9 mouse cellular contexts compared by ENCODE assay signal in the genomic region with DNA sequence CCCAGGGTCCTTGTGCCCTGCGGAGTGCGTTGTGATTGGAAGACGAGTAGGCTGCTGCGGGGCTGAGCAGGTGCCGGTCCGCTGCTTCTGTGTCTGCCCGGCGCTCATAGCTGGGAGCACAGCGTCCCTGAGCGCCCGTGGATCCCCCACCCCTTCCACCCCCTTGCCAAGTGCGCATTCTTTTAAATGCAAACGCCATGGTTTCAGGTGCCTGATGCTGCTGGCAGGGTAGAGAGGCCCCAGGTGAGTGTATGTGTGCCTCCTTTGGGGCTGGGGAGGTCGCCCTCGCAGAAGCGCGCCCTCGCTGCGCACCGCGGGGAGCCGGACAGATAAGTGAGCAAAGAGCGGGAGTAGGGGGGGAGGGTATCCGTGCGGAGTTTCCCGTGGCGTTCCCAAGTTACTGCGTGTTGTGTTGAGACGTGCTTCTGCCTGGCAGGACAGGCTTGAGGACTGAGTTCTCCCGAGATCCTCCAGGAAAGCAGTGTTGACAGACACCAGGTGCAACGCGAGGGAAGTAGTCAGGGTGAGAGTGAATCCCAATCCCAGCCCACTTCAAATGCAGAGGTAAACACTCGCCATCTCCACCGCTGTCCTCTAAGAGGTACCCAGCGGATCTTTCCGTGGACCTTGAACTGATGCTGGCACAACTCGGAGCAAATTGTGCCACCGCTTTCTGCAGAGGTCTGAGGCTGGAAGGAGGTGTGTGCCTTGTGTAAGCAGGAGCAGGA. TPM values are rescaled to one million over a fixed set of nuclear protein-coding genes. Genes with fewer than 3 reads are reported as not detected.
DNase-seq lines count a peak whose midpoint lies in the region; ATAC-seq lines count a peak whose summit lies in the region.
"Had no signal": no experiment of that assay in that cellular context is flagged by ENCODE, and none has a peak within 500 bp of the region (broad histone marks: within the 10 kb centered on the region; RNA-seq: fewer than 3 reads in every experiment).

No protein-coding gene starts in this region.

- DNase-seq in layer of hippocampus, adult 11-12 months (ENCODE audit: low spot score): peak; percentile 14
- no peak for DNase-seq in layer of hippocampus, adult 9-10 months (ENCODE audit: low spot score)
- DNase-seq in embryo, embryonic 11 days: peak; percentile 34
- DNase-seq in liver: peak; percentile 2
- peak; percentile 40 for DNase-seq in right cerebral cortex, postnatal 4 days
- no peak for DNase-seq in lung, postnatal 14 days
- no peak for DNase-seq in heart, postnatal 36 days

- H3K9ac ChIP-seq in hindbrain, embryonic 15.5 days: peak overlapping the region; percentile 69
- H3K9ac ChIP-seq: liver, embryonic 14.5 days had no signal

- no peaks in the 10 kb centered on the region for H3K9me3 ChIP-seq in hindbrain, embryonic 15.5 days

- intact Hi-C loops in heart, postnatal 36 days (cut with DNase I): no loop called here

- H3K4me2 ChIP-seq in hindbrain, embryonic 15.5 days: peak overlapping the region; percentile 79

- peak; percentile 91 for ATAC-seq in hindbrain, embryonic 15.5 days (ENCODE audit: low FRiP score, low read depth)

- H3K36me3 ChIP-seq in hindbrain, embryonic 15.5 days: no peaks in the 10 kb centered on the region

- no peaks in the 10 kb centered on the region for H3K27me3 ChIP-seq in hindbrain, embryonic 15.5 days

- peak overlapping the region; percentile 87 for H3K27ac ChIP-seq in hindbrain, embryonic 15.5 days (replicated peaks)
- H3K27ac ChIP-seq: liver, embryonic 14.5 days had no signal

- H3K4me1 ChIP-seq in hindbrain, embryonic 15.5 days (replicated peaks): peaks cover 12% of the 10 kb centered on the region

- peak overlapping the region; percentile 79 for H3K4me3 ChIP-seq in hindbrain, embryonic 15.5 days

- WGBS in hindbrain, embryonic 15.5 days: under 1% methylated on average over 38 of the region's 38 CpGs

RNA-seq across cellular contexts. Expression of a gene that starts 0.7 kb away (rescaled TPM):
- polyA plus RNA-seq in hindbrain, embryonic 15.5 days (2015; fragmentation: Nextera tagmentation; extraction: Ambion mirVana): 18.3 and 21.1 TPM in 2 replicates
- not detected for total RNA-seq in heart, postnatal 36 days (2021)

Comparison
In these comparisons a context has a peak if more than half of its experiments do, and no peak if none do; other contexts are left out.
1. DNase-seq: peak in layer of hippocampus, adult 11-12 months (single experiment), embryo, embryonic 11 days (single experiment), liver (single experiment) and right cerebral cortex, postnatal 4 days (single experiment); none in layer of hippocampus, adult 9-10 months (single experiment), lung, postnatal 14 days (single experiment) and heart, postnatal 36 days (0 of 2).